Mouse (Mus musculus) intestine, embryonic 14.5 days (tissue): ENCODE measurements at regions not wholly inside any gene's neighbourhood (a gene's known extent, or its start where the extent isn't known, plus 50 kb on each side); places are given as distances from the start of the nearest gene placed in this dataset.

ENCODE experiments used
- ATAC-seq: fragments of 200-750 bp; cut with Nextera tagmentation; replicated peaks from 2 replicates; pipeline ENCODE4 v1.8.0; 2017; ENCODE audit warnings: low read depth, moderate number of reproducible peaks, moderate TSS enrichment, moderate library complexity; ENCODE audit not compliant: low FRiP score, low TSS enrichment
- DNase-seq: peaks from one replicate; pipeline ENCODE4 v3.0.0-alpha.2; 2018; ENCODE audit warnings: low spot score
- H3K27ac ChIP-seq: fragments of 300-500 bp; sonication (generic); 2 replicates; pipeline ENCODE4 v1.5.1; 2014; ENCODE audit warnings: low read depth, mild to moderate bottlenecking, control low read depth
- H3K27me3 ChIP-seq: fragments of 300-500 bp; sonication (generic); replicated peaks from 2 replicates; pipeline ENCODE4 v1.6.1; 2014; ENCODE audit warnings: low read length, control low read depth; ENCODE audit not compliant: control insufficient read depth, insufficient read depth
- H3K36me3 ChIP-seq: fragments of 300-500 bp; sonication (generic); 2 replicates; pipeline ENCODE4 v1.6.1; 2014; ENCODE audit warnings: low read length, control low read depth; ENCODE audit not compliant: control insufficient read depth, insufficient read depth
- H3K4me1 ChIP-seq: fragments of 300-500 bp; sonication (generic); replicated peaks from 2 replicates; pipeline ENCODE4 v1.6.1; 2014; ENCODE audit warnings: low read length, control low read depth, mixed read lengths; ENCODE audit not compliant: control insufficient read depth, insufficient read depth
- H3K4me2 ChIP-seq: fragments of 300-500 bp; sonication (generic); 2 replicates; pipeline ENCODE4 v1.6.1; 2014; ENCODE audit warnings: low read length
- H3K4me3 ChIP-seq: fragments of 300-500 bp; sonication (generic); 2 replicates; pipeline ENCODE4 v1.5.1; 2014; ENCODE audit warnings: low read depth, low read length, control low read depth, mixed read lengths
- H3K9ac ChIP-seq: fragments of 300-500 bp; sonication (generic); 2 replicates; pipeline ENCODE4 v1.6.1; 2014; ENCODE audit warnings: mild to moderate bottlenecking, low read length
- H3K9me3 ChIP-seq: fragments of 300-500 bp; sonication (generic); 2 replicates; pipeline ENCODE4 v1.6.1; 2016; ENCODE audit warnings: low read length, control low read depth; ENCODE audit not compliant: control insufficient read depth
- WGBS: fragments of 180-500 bp; shearing (Covaris S2); extraction: QIAGEN DNeasy Blood & Tissue Kit; methylation state at CpG from one replicate; pipeline ENCODE4 v1.1.7; 2014; 5-methylcytosine and 5-hydroxymethylcytosine counted together

- DNase-seq (no peak), ATAC-seq (no peak)
- Histone ChIP-seq H3K36me3 (no peaks in the 10 kb centered on the region), H3K9ac (no peak overlapping the region), H3K27me3 (0 out of 2 replicates have a peak, but pooled peaks cover 3% of the 10 kb centered on the region), H3K27ac (no peak overlapping the region), H3K4me1 (peaks cover 7% of the 10 kb centered on the region), H3K4me2 (no peak overlapping the region), H3K4me3 (no peak overlapping the region), H3K9me3 (no peaks in the 10 kb centered on the region)
- WGBS: 86% methylated on average over 4 of the region's 4 CpGs
Measured at GRCm38 (mm10) chr7:145027061-145027460, 87.3 kb upstream of the Ccnd1 start.

GRCm38 (mm10) chr7:145026014-145026285 lies 86.2 kb upstream of the Ccnd1 start:
- peak overlapping the region; percentile 33; the same call in 1 of the 2 replicates for H3K27ac ChIP-seq
- no peaks in the 10 kb centered on the region for H3K36me3 ChIP-seq
- no peaks in the 10 kb centered on the region for H3K9me3 ChIP-seq
- WGBS: 87% methylated on average over 5 of the region's 5 CpGs
- ATAC-seq (no peak), DNase-seq (no peak)
- 0 out of 2 replicates have a peak, but pooled peaks cover 3% of the 10 kb centered on the region for H3K27me3 ChIP-seq
- H3K4me2 ChIP-seq: no peak overlapping the region
- no peak overlapping the region for H3K9ac ChIP-seq
- H3K4me3 ChIP-seq: no peak overlapping the region
- H3K4me1 ChIP-seq: peaks cover 7% of the 10 kb centered on the region; the same call in 1 of the 2 replicates

- H3K9ac ChIP-seq: no peak overlapping the region
- no peaks in the 10 kb centered on the region for H3K36me3 ChIP-seq
- H3K4me3 ChIP-seq: no peak overlapping the region
- H3K27me3 ChIP-seq: 0 out of 2 replicates have a peak, but pooled peaks cover 3% of the 10 kb centered on the region
- no peak overlapping the region for H3K4me2 ChIP-seq
- ATAC-seq (peak; percentile 59), DNase-seq (no peak)
- H3K9me3 ChIP-seq: no peaks in the 10 kb centered on the region
- H3K27ac ChIP-seq: peak overlapping the region; percentile 43
- peaks cover 4% of the 10 kb centered on the region; the same call in 1 of the 2 replicates for H3K4me1 ChIP-seq
- WGBS: 30% methylated on average over 6 of the region's 6 CpGs
Measured at GRCm38 (mm10) chr7:145025186-145026013, 85.7 kb upstream of the Ccnd1 start.

- peak overlapping the region; percentile 43; the same call in 1 of the 2 replicates for H3K27ac ChIP-seq
- ATAC-seq: no peak
Measured at GRCm38 (mm10) chr7:145024651-145025050, 84.9 kb upstream of the Ccnd1 start.

DNA sequence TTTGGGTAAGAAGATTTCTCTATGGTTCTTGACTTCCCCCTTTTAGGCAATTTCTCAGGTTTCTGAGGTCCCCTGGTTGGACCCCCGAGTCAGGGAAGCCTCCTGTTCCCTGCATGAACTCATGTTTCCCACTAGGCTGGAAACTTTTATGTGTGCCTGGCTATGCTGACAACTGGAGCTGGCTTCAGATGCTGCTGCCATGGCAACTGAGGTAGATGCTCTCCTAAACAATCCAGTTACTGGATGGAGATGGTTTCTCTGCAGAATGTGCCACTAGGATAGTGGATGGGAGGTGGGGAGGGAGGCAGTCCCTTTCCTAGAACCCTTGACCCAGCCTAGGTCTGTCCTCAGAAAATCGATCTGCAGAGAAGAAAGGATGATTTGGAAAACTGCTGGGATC lies 79.4 kb upstream of the Ccnd1 start:
- Histone ChIP-seq H3K4me2 (no peak overlapping the region), H3K4me1 (no peaks in the 10 kb centered on the region), H3K4me3 (no peak overlapping the region), H3K27ac (no peak overlapping the region), H3K9ac (no peak overlapping the region), H3K9me3 (no peaks in the 10 kb centered on the region), H3K27me3 (no peaks in the 10 kb centered on the region), H3K36me3 (no peaks in the 10 kb centered on the region)
- ATAC-seq (no peak), DNase-seq (no peak)
- WGBS: 77% methylated on average over 2 of the region's 2 CpGs

More at GRCm38 (mm10) chr7:145024651-145025050, 84.9 kb upstream of the Ccnd1 start:
- Histone ChIP-seq H3K9me3 (no peaks in the 10 kb centered on the region), H3K4me1 (0 out of 2 replicates have a peak, but pooled peaks cover 2% of the 10 kb centered on the region), H3K36me3 (no peaks in the 10 kb centered on the region), H3K9ac (no peak overlapping the region), H3K4me2 (no peak overlapping the region), H3K4me3 (no peak overlapping the region), H3K27me3 (no peaks in the 10 kb centered on the region)
- 64% methylated on average over 2 of the region's 2 CpGs for WGBS
- no peak for DNase-seq

- Histone ChIP-seq H3K4me1 (no peaks in the 10 kb centered on the region), H3K36me3 (no peaks in the 10 kb centered on the region), H3K9ac (no peak overlapping the region), H3K27me3 (no peaks in the 10 kb centered on the region), H3K4me3 (no peak overlapping the region), H3K4me2 (no peak overlapping the region), H3K27ac (no peak overlapping the region), H3K9me3 (no peaks in the 10 kb centered on the region)
- WGBS: 88% methylated on average over 3 of the region's 3 CpGs
- ATAC-seq (no peak), DNase-seq (no peak)
Measured at GRCm38 (mm10) chr7:145018149-145018548, 78.4 kb upstream of the Ccnd1 start.

GRCm38 (mm10) chr7:145015463-145016085 lies 75.8 kb upstream of the Ccnd1 start:
- Histone ChIP-seq H3K9ac (no peak overlapping the region), H3K27me3 (no peaks in the 10 kb centered on the region), H3K4me2 (no peak overlapping the region), H3K4me1 (no peaks in the 10 kb centered on the region), H3K27ac (no peak overlapping the region), H3K36me3 (no peaks in the 10 kb centered on the region), H3K4me3 (no peak overlapping the region), H3K9me3 (no peaks in the 10 kb centered on the region)
- DNase-seq: no peak
- 40% methylated on average over 22 of the region's 22 CpGs for WGBS
- ATAC-seq: no peak

- no peak overlapping the region for H3K4me2 ChIP-seq
- no peaks in the 10 kb centered on the region for H3K36me3 ChIP-seq
- H3K27me3 ChIP-seq: no peaks in the 10 kb centered on the region
- H3K9ac ChIP-seq: no peak overlapping the region
- no peak for ATAC-seq
- 38% methylated on average over 4 of the region's 4 CpGs for WGBS
- H3K4me3 ChIP-seq: no peak overlapping the region
- H3K9me3 ChIP-seq: no peaks in the 10 kb centered on the region
- DNase-seq: no peak
- H3K27ac ChIP-seq: no peak overlapping the region
- no peaks in the 10 kb centered on the region for H3K4me1 ChIP-seq
Measured at GRCm38 (mm10) chr7:145010757-145011156, 71.0 kb upstream of the Ccnd1 start.
